Mouse (Mus musculus): ENCODE data around the gene Cyb561d2. TPM values are rescaled to one million over a fixed set of nuclear protein-coding genes. Genes with fewer than 3 reads are reported as not detected.

Cyb561d2 gene
- polyA plus RNA-seq, 1 experiment from 2014 or later: 13.1 TPM

DNA sequence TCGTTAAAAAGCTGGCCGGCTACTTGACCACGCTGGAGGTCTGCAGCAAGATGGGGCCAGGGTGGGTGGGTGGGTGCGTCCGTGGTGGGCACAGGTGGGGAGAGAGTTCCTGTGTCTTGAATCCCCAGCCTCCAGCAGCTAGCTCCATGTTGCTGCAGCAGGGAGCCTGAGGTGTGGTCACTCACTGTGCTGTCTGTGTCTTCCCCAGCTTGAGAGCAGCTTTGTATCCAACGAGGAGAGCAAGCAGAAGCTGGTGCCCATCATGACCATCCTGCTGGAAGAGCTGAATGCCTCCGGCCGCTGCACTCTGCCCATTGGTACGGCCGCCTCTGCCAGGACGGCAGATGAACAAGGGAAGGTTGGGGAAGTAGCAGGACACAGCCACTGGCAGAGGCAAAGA lies 1.3 kb upstream of the Cyb561d2 start:
- Histone ChIP-seq H3K4me3 (ENCODE audit: low read depth, low read length) (no peak overlapping the region), H3K9me3 (ENCODE audit: control insufficient read depth, low read length) (no peaks in the 10 kb centered on the region), H3K36me3 (ENCODE audit: control insufficient read depth, insufficient read depth, low read length) (peaks cover 21% of the 10 kb centered on the region), H3K27me3 (ENCODE audit: control insufficient read depth, insufficient read depth, low read length) (no peaks in the 10 kb centered on the region), H3K4me1 (ENCODE audit: control insufficient read depth, insufficient read depth, low read length) (peaks cover 26% of the 10 kb centered on the region), H3K27ac (replicated peaks; ENCODE audit: low read depth, low read length) (no peak overlapping the region), H3K9ac (ENCODE audit: low read length) (no peak overlapping the region), H3K4me2 (ENCODE audit: low read depth, severe bottlenecking) (peak overlapping the region; percentile 94; the same call in 1 of the 2 replicates)
- no peak for DNase-seq (ENCODE audit: low spot score)
- ATAC-seq (ENCODE audit: insufficient number of reproducible peaks, low FRiP score, low TSS enrichment, low read depth): no peak
- 87% methylated on average over 11 of the region's 11 CpGs for WGBS

DNA sequence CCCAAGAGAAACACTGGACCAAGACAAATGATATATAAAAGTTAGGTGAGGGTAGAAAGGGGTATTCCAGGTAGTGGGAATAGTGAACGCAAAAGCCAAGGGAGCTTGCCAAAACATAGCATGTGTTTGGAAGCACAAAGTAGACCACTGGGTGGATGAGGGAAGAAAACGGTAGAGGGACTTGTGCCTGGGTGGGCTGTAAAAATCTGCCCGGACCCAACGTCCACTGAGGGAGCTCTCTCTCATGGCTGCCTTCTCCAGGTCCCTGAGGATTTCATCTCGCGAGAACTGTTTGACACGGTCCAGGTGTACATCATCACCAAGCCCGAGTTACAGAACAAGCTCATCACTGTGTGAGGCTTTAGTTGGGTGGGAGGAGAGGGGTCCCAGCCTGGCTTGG lies 728 bp upstream of the Cyb561d2 start:
- peaks cover 26% of the 10 kb centered on the region for H3K4me1 ChIP-seq (ENCODE audit: control insufficient read depth, insufficient read depth, low read length)
- no peak overlapping the region for H3K27ac ChIP-seq (replicated peaks; ENCODE audit: low read depth, low read length)

DNA sequence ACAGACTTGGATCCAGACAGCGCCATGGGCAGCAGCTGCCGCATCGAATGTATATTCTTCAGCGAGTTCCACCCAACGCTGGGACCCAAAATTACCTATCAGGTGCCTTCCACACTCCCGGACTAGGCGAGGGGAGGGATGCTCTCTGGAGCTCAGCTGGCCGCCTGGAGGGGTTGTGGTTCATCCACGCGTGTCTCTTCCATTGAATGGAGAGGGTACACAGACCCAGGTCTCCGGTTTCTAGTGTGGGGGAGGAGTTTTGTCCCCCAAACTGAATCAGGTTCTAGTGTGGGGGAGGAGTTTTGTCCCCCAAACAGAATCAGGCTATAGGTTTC lies 326 bp upstream of the Cyb561d2 start:
- Histone ChIP-seq H3K4me3 (ENCODE audit: low read depth, low read length) (peak overlapping the region; percentile 53), H3K9me3 (ENCODE audit: control insufficient read depth, low read length) (no peaks in the 10 kb centered on the region), H3K27ac (replicated peaks; ENCODE audit: low read depth, low read length) (no peak overlapping the region), H3K27me3 (ENCODE audit: control insufficient read depth, insufficient read depth, low read length) (no peaks in the 10 kb centered on the region), H3K9ac (ENCODE audit: low read length) (peak overlapping the region; percentile 64), H3K36me3 (ENCODE audit: control insufficient read depth, insufficient read depth, low read length) (peaks cover 26% of the 10 kb centered on the region), H3K4me2 (ENCODE audit: low read depth, severe bottlenecking) (peak overlapping the region; percentile 94), H3K4me1 (ENCODE audit: control insufficient read depth, insufficient read depth, low read length) (peaks cover 23% of the 10 kb centered on the region)
- WGBS: 1% methylated on average over 11 of the region's 11 CpGs
- DNase-seq (ENCODE audit: low spot score) (no peak), ATAC-seq (ENCODE audit: insufficient number of reproducible peaks, low FRiP score, low TSS enrichment, low read depth) (no peak)

More for the DNA sequence above, 728 bp upstream of the Cyb561d2 start:
- ATAC-seq (ENCODE audit: insufficient number of reproducible peaks, low FRiP score, low TSS enrichment, low read depth) (no peak), DNase-seq (ENCODE audit: low spot score) (no peak)
- 45% methylated on average over 8 of the region's 8 CpGs for WGBS
- Histone ChIP-seq H3K4me3 (ENCODE audit: low read depth, low read length) (peak overlapping the region; percentile 53), H3K9me3 (ENCODE audit: control insufficient read depth, low read length) (no peaks in the 10 kb centered on the region), H3K4me2 (ENCODE audit: low read depth, severe bottlenecking) (peak overlapping the region; percentile 94), H3K36me3 (ENCODE audit: control insufficient read depth, insufficient read depth, low read length) (peaks cover 26% of the 10 kb centered on the region), H3K27me3 (ENCODE audit: control insufficient read depth, insufficient read depth, low read length) (no peaks in the 10 kb centered on the region), H3K9ac (ENCODE audit: low read length) (no peak overlapping the region)

DNA sequence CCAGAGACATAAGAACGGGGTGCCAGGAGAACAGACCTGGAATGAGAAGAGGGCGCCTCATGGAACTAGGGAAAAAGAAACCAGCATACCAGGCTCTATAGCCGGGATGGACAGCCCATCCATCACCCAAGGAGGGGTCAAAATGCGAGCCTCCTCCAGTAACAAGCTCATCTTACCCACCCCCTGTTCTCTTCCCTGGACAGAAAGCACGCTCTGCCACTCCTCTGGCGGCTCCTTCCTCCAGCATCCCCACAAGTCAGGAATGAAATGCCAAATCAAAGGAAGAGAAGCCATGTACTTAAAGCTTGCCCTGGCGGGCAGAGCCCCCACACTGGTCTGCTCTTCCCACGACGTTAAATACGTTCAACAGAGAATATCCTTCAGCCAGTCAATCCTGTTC lies 988 bp downstream of the Cyb561d2 start:
- peak overlapping the region; percentile 7; the same call in 1 of the 2 replicates for H3K9ac ChIP-seq (ENCODE audit: low read length)
- peaks cover 26% of the 10 kb centered on the region for H3K36me3 ChIP-seq (ENCODE audit: control insufficient read depth, insufficient read depth, low read length)
- ATAC-seq (ENCODE audit: insufficient number of reproducible peaks, low FRiP score, low TSS enrichment, low read depth) (no peak), DNase-seq (ENCODE audit: low spot score) (no peak)
- no peaks in the 10 kb centered on the region for H3K9me3 ChIP-seq (ENCODE audit: control insufficient read depth, low read length)
- H3K4me3 ChIP-seq (ENCODE audit: low read depth, low read length): peak overlapping the region; percentile 53
- H3K27me3 ChIP-seq (ENCODE audit: control insufficient read depth, insufficient read depth, low read length): no peaks in the 10 kb centered on the region
- H3K4me1 ChIP-seq (ENCODE audit: control insufficient read depth, insufficient read depth, low read length): peaks cover 23% of the 10 kb centered on the region
- peak overlapping the region; percentile 94 for H3K4me2 ChIP-seq (ENCODE audit: low read depth, severe bottlenecking)
- WGBS: 31% methylated on average over 10 of the region's 10 CpGs
- H3K27ac ChIP-seq (replicated peaks; ENCODE audit: low read depth, low read length): no peak overlapping the region

DNA sequence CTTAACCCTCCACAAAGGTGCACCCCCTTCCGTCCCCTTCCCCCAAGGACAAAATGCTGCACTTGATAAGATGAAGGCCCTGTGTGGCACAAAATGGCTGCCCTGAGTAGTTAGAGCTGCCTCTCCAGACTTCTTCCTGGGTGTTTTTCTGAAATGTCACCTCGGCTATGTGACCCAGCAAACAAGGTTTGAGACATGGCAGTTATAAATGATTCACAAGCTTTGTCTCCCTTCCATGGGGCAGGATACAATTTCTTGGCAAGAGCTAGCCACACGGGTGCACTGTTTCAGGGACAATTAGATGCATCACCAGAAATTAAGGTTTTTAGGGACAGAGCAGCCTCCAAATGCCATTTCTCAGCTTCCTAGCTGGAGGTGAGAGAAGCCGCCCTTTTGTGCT lies 1.6 kb downstream of the Cyb561d2 start:
- DNase-seq (ENCODE audit: low spot score): no peak
- WGBS: 76% methylated on average over 4 of the region's 4 CpGs
- Histone ChIP-seq H3K27me3 (ENCODE audit: control insufficient read depth, insufficient read depth, low read length) (no peaks in the 10 kb centered on the region), H3K27ac (replicated peaks; ENCODE audit: low read depth, low read length) (no peak overlapping the region), H3K4me3 (ENCODE audit: low read depth, low read length) (no peak overlapping the region), H3K4me1 (ENCODE audit: control insufficient read depth, insufficient read depth, low read length) (peaks cover 29% of the 10 kb centered on the region), H3K4me2 (ENCODE audit: low read depth, severe bottlenecking) (no peak overlapping the region), H3K9me3 (ENCODE audit: control insufficient read depth, low read length) (no peaks in the 10 kb centered on the region), H3K36me3 (ENCODE audit: control insufficient read depth, insufficient read depth, low read length) (peaks cover 26% of the 10 kb centered on the region), H3K9ac (ENCODE audit: low read length) (no peak overlapping the region)
- no peak for ATAC-seq (ENCODE audit: insufficient number of reproducible peaks, low FRiP score, low TSS enrichment, low read depth)

DNA sequence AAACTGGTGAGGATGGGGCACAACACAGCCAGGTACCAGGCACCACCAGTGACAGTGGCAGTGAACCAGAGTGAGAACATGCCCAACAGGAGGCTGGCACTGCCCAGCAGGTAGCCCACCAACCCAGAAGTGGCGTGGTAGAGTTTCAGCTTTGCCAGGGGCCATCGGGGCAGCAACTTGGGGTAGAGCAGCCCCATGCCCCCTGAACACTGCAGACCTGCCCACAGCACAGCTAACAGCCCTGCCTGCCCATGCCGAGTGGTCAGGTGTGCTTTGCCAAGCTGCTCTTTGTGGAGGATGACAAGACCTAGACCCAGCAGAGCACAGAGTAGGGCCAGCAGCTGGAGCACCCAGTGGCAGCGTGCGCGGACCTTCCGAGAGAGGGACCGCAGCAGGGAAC lies 2.1 kb downstream of the Cyb561d2 start:
- Histone ChIP-seq H3K27ac (replicated peaks; ENCODE audit: low read depth, low read length) (no peak overlapping the region), H3K4me3 (ENCODE audit: low read depth, low read length) (no peak overlapping the region), H3K9me3 (ENCODE audit: control insufficient read depth, low read length) (no peaks in the 10 kb centered on the region), H3K9ac (ENCODE audit: low read length) (no peak overlapping the region), H3K27me3 (ENCODE audit: control insufficient read depth, insufficient read depth, low read length) (no peaks in the 10 kb centered on the region), H3K36me3 (ENCODE audit: control insufficient read depth, insufficient read depth, low read length) (peaks cover 26% of the 10 kb centered on the region), H3K4me1 (ENCODE audit: control insufficient read depth, insufficient read depth, low read length) (peaks cover 32% of the 10 kb centered on the region), H3K4me2 (ENCODE audit: low read depth, severe bottlenecking) (no peak overlapping the region)
- no peak for DNase-seq (ENCODE audit: low spot score)
- no peak for ATAC-seq (ENCODE audit: insufficient number of reproducible peaks, low FRiP score, low TSS enrichment, low read depth)
- WGBS: 89% methylated on average over 8 of the region's 8 CpGs

DNA sequence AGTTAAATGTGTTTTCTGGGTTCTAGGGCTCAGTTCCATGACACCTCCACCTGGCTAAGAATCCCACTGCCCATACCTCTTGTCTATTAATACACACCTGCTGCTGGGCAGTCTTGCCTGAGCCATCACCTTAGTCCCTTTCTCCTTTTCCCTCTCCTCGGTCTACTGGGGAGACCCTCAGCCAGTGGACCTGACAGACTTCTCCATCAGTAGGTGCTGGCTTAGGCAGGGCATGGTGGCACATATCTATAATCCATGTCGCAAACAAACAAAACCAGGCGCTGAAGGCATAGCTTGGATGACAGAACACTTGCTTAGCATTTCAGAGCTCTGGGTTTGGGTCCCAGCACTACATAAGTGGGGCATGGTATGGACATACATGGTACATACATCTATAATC lies 3.3 kb downstream of the Cyb561d2 start:
- Histone ChIP-seq H3K4me1 (ENCODE audit: control insufficient read depth, insufficient read depth, low read length) (peaks cover 32% of the 10 kb centered on the region), H3K27me3 (ENCODE audit: control insufficient read depth, insufficient read depth, low read length) (no peaks in the 10 kb centered on the region), H3K9ac (ENCODE audit: low read length) (no peak overlapping the region), H3K36me3 (ENCODE audit: control insufficient read depth, insufficient read depth, low read length) (peaks cover 22% of the 10 kb centered on the region), H3K27ac (replicated peaks; ENCODE audit: low read depth, low read length) (no peak overlapping the region), H3K4me2 (ENCODE audit: low read depth, severe bottlenecking) (no peak overlapping the region; the same call in 1 of the 2 replicates), H3K4me3 (ENCODE audit: low read depth, low read length) (no peak overlapping the region), H3K9me3 (ENCODE audit: control insufficient read depth, low read length) (no peaks in the 10 kb centered on the region)
- 88% methylated on average over 3 of the region's 3 CpGs for WGBS
- DNase-seq (ENCODE audit: low spot score) (no peak), ATAC-seq (ENCODE audit: insufficient number of reproducible peaks, low FRiP score, low TSS enrichment, low read depth) (no peak)

DNA sequence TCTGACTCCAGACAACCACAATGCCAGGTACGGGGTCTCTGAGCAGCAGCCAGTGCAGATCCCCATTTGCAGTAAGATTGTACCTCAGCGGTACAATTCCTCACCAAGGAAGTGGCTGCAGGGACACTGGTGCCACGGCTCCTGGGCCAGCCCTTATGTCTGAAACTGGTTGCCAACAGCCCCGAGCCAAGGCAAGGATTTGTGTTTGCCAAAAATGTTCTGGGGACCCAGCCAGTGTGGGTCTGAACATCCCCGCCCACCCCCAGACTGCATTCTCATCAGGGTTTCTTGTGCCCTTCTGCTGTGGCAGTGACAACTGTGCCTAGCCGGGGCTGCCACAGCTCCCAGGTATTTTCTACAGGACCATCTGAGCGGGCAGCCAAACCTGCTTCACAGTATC lies 3.8 kb downstream of the Cyb561d2 start:
- ATAC-seq (ENCODE audit: insufficient number of reproducible peaks, low FRiP score, low TSS enrichment, low read depth): no peak
- H3K27me3 ChIP-seq (ENCODE audit: control insufficient read depth, insufficient read depth, low read length): no peaks in the 10 kb centered on the region
- H3K9me3 ChIP-seq (ENCODE audit: control insufficient read depth, low read length): no peaks in the 10 kb centered on the region
- no peak overlapping the region for H3K9ac ChIP-seq (ENCODE audit: low read length)
- DNase-seq (ENCODE audit: low spot score): no peak
- peaks cover 22% of the 10 kb centered on the region for H3K36me3 ChIP-seq (ENCODE audit: control insufficient read depth, insufficient read depth, low read length)
- WGBS: 96% methylated on average over 7 of the region's 7 CpGs
- H3K4me3 ChIP-seq (ENCODE audit: low read depth, low read length): no peak overlapping the region
- H3K4me2 ChIP-seq (ENCODE audit: low read depth, severe bottlenecking): no peak overlapping the region
- H3K27ac ChIP-seq (replicated peaks; ENCODE audit: low read depth, low read length): no peak overlapping the region
- H3K4me1 ChIP-seq (ENCODE audit: control insufficient read depth, insufficient read depth, low read length): peaks cover 32% of the 10 kb centered on the region
